8 mouse cellular contexts compared by ENCODE assay signal in genomic region chr2:130838131-130838530, GRCm38 (mm10).
DNase-seq lines count a peak whose midpoint lies in the region; ATAC-seq lines count a peak whose summit lies in the region.

No protein-coding gene starts in this region.

- no peak overlapping the region for H3K4me3 ChIP-seq in liver, embryonic 11.5 days (ENCODE audit: low read depth, low read length)
- no peak overlapping the region for H3K4me3 ChIP-seq in liver, embryonic 12.5 days
- H3K4me3 ChIP-seq in embryonic facial prominence, embryonic 15.5 days (replicated peaks) = peak overlapping the region; percentile 84; the same call in 1 of the 2 replicates
- no peak overlapping the region for H3K4me3 ChIP-seq in intestine, embryonic 16.5 days (ENCODE audit: low read length)
- H3K4me3 ChIP-seq in neural tube, embryonic 15.5 days (replicated peaks) = peak overlapping the region; percentile 99

- WGBS in liver, embryonic 11.5 days = 81% methylated on average over 1 of the region's 1 CpGs
- WGBS in liver, embryonic 12.5 days (ENCODE audit: insufficient replicate concordance) = 92% methylated on average over 1 of the region's 1 CpGs
- 80% methylated on average over 1 of the region's 1 CpGs for WGBS in embryonic facial prominence, embryonic 15.5 days
- WGBS in intestine, embryonic 16.5 days = 50% methylated on average over 1 of the region's 1 CpGs
- WGBS in neural tube, embryonic 15.5 days = 33% methylated on average over 1 of the region's 1 CpGs

- no peak overlapping the region for H3K9ac ChIP-seq in liver, embryonic 11.5 days (ENCODE audit: low read depth, low read length)
- no peak overlapping the region for H3K9ac ChIP-seq in liver, embryonic 12.5 days
- no peak overlapping the region for H3K9ac ChIP-seq in embryonic facial prominence, embryonic 15.5 days
- no peak overlapping the region for H3K9ac ChIP-seq in intestine, embryonic 16.5 days (ENCODE audit: low read depth, low read length)
- H3K9ac ChIP-seq in neural tube, embryonic 15.5 days (replicated peaks) = peak overlapping the region; percentile 100

- no peaks in the 10 kb centered on the region for H3K9me3 ChIP-seq in liver, embryonic 11.5 days (ENCODE audit: control insufficient read depth, low read length)
- no peaks in the 10 kb centered on the region for H3K9me3 ChIP-seq in liver, embryonic 12.5 days (replicated peaks)
- no peaks in the 10 kb centered on the region for H3K9me3 ChIP-seq in embryonic facial prominence, embryonic 15.5 days (replicated peaks)
- no peaks in the 10 kb centered on the region for H3K9me3 ChIP-seq in intestine, embryonic 16.5 days (ENCODE audit: control insufficient read depth, low read length)
- H3K9me3 ChIP-seq in neural tube, embryonic 15.5 days (replicated peaks) = no peaks in the 10 kb centered on the region

- H3K4me1 ChIP-seq in liver, embryonic 11.5 days (replicated peaks; ENCODE audit: control insufficient read depth, insufficient read depth, low read length) = no peaks in the 10 kb centered on the region
- H3K4me1 ChIP-seq in liver, embryonic 12.5 days = peaks cover 26% of the 10 kb centered on the region
- H3K4me1 ChIP-seq in embryonic facial prominence, embryonic 15.5 days = peaks cover 12% of the 10 kb centered on the region
- H3K4me1 ChIP-seq in intestine, embryonic 16.5 days (ENCODE audit: control insufficient read depth, insufficient read depth, low read length) = peaks cover 13% of the 10 kb centered on the region
- H3K4me1 ChIP-seq in neural tube, embryonic 15.5 days = peaks cover 52% of the 10 kb centered on the region

- H3K4me2 ChIP-seq in liver, embryonic 11.5 days = peak overlapping the region; percentile 98; the same call in 1 of the 2 replicates
- no peak overlapping the region for H3K4me2 ChIP-seq in liver, embryonic 12.5 days
- H3K4me2 ChIP-seq in embryonic facial prominence, embryonic 15.5 days (replicated peaks) = peak overlapping the region; percentile 81
- peak overlapping the region; percentile 95; the same call in 1 of the 2 replicates for H3K4me2 ChIP-seq in intestine, embryonic 16.5 days (ENCODE audit: low read depth, low read length)
- peak overlapping the region; percentile 64 for H3K4me2 ChIP-seq in neural tube, embryonic 15.5 days

- no peaks in the 10 kb centered on the region for H3K27me3 ChIP-seq in liver, embryonic 11.5 days (replicated peaks; ENCODE audit: control insufficient read depth, insufficient read depth, low read length)
- H3K27me3 ChIP-seq in liver, embryonic 12.5 days (replicated peaks) = peaks cover 12% of the 10 kb centered on the region
- H3K27me3 ChIP-seq in embryonic facial prominence, embryonic 15.5 days = no peaks in the 10 kb centered on the region
- no peaks in the 10 kb centered on the region for H3K27me3 ChIP-seq in intestine, embryonic 16.5 days (replicated peaks; ENCODE audit: control insufficient read depth, insufficient read depth, low read length)
- H3K27me3 ChIP-seq in neural tube, embryonic 15.5 days (replicated peaks) = no peaks in the 10 kb centered on the region

- no peak for ATAC-seq in liver, embryonic 11.5 days (replicated peaks; ENCODE audit: low FRiP score)
- no peak for ATAC-seq in liver, embryonic 12.5 days
- ATAC-seq in embryonic facial prominence, embryonic 15.5 days (ENCODE audit: insufficient number of reproducible peaks, low FRiP score, low TSS enrichment, low read depth) = no peak
- no peak for ATAC-seq in intestine, embryonic 16.5 days
- ATAC-seq in neural tube, embryonic 15.5 days (ENCODE audit: low FRiP score) = no peak

- H3K36me3 ChIP-seq in liver, embryonic 11.5 days (ENCODE audit: control insufficient read depth, insufficient read depth, low read length) = peaks cover 2% of the 10 kb centered on the region; the same call in 1 of the 2 replicates
- H3K36me3 ChIP-seq in liver, embryonic 12.5 days = peaks cover 11% of the 10 kb centered on the region
- no peaks in the 10 kb centered on the region for H3K36me3 ChIP-seq in embryonic facial prominence, embryonic 15.5 days
- H3K36me3 ChIP-seq in intestine, embryonic 16.5 days (ENCODE audit: control insufficient read depth, insufficient read depth, low read length) = no peaks in the 10 kb centered on the region
- peaks cover 7% of the 10 kb centered on the region; the same call in 1 of the 2 replicates for H3K36me3 ChIP-seq in neural tube, embryonic 15.5 days

- DNase-seq in liver, embryonic 11.5 days (ENCODE audit: low spot score) = no peak
- no peak for DNase-seq in adrenal gland, postnatal 4 days (ENCODE audit: low spot score in 2 of 2)
- no peak for DNase-seq in frontal cortex, postnatal 25 days (ENCODE audit: low spot score in 2 of 2)
- DNase-seq in left cerebral cortex, adult 18-20 months (ENCODE audit: low spot score in 2 of 2) = no peak

- no peak overlapping the region for H3K27ac ChIP-seq in liver, embryonic 11.5 days (ENCODE audit: low read depth, low read length)
- no peak overlapping the region for H3K27ac ChIP-seq in liver, embryonic 12.5 days
- no peak overlapping the region; the same call in 1 of the 2 replicates for H3K27ac ChIP-seq in embryonic facial prominence, embryonic 15.5 days (replicated peaks)
- no peak overlapping the region for H3K27ac ChIP-seq in intestine, embryonic 16.5 days (ENCODE audit: low read length)
- H3K27ac ChIP-seq in neural tube, embryonic 15.5 days (replicated peaks) = peak overlapping the region; percentile 99; the same call in 1 of the 2 replicates

Comparison
In these comparisons a context has a peak if more than half of its experiments do, and no peak if none do; other contexts are left out.
1. H3K4me3 ChIP-seq: peak in embryonic facial prominence, embryonic 15.5 days (single experiment) and neural tube, embryonic 15.5 days (single experiment); none in liver, embryonic 11.5 days (single experiment), liver, embryonic 12.5 days (single experiment) and intestine, embryonic 16.5 days (single experiment).